Mouse (Mus musculus): ENCODE data around the gene Tmem91. TPM values are rescaled to one million over a fixed set of nuclear protein-coding genes. Genes with fewer than 3 reads are reported as not detected.

Gene Tmem91
- polyA plus RNA-seq, 1 experiment from 2014 or later, result 1.1 TPM

DNA sequence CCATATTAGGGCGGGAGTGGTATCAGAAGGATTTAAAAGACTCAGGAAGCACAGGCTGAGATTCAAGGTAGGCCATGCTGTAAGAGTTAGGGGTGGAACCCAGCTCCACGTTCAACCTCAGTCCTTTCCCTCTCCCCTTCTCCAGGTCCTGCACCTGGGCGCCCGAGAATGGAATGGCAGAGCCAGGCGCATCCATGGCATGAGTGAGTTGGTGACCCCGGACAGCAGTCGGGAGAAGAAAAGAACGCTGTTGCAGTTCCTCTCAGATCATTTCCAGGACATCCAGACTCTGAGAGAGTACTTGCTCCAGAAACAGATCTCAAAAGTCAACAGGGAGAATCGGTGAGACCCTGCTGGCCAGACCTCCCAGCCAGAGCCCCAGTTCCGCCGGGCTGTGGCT, 54.2 kb downstream of the Tmem91 start:
- DNase-seq (ENCODE audit: low spot score) (no peak), ATAC-seq (replicated peaks; ENCODE audit: low FRiP score, low read depth) (no peak)
- Histone ChIP-seq H3K36me3 (ENCODE audit: insufficient read depth, low read length) (peaks cover 8% of the 10 kb centered on the region; the same call in 1 of the 2 replicates), H3K4me1 (replicated peaks; ENCODE audit: insufficient read depth, low read length) (0 out of 2 replicates have a peak, but pooled peaks cover 6% of the 10 kb centered on the region), H3K9ac (ENCODE audit: low read depth, low read length) (no peak overlapping the region), H3K27ac (no peak overlapping the region), H3K9me3 (replicated peaks; ENCODE audit: low read length) (no peaks in the 10 kb centered on the region), H3K27me3 (ENCODE audit: insufficient read depth, low read length) (no peaks in the 10 kb centered on the region), H3K4me3 (replicated peaks; ENCODE audit: low read depth, low read length) (no peak overlapping the region), H3K4me2 (ENCODE audit: low read length) (no peak overlapping the region)
- no peak for TF ChIP-seq CTCF (IDR thresholded peaks at IDR 0.05; ENCODE audit: low read depth)
- 87% methylated on average over 11 of the region's 11 CpGs for WGBS

DNA sequence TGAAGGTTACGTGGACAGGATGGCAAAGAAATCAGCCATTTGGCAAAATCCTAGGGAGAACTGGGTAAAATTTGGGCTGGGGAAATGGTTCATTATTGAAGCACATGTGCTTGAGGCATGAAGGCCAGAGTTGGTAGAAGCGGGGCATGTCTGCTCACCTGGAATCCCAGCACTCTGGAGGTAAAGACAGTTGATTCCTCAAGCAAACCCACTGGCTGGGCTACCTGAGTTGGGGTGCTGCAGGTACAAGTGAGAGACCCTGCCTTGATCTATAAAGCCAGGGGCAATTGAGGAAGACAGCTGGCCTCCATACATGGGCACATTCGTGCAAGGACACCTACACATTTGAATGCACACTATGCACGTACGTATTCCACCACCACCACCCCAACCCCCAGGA, 54.9 kb downstream of the Tmem91 start:
- 0 out of 2 replicates have a peak, but pooled peaks cover 6% of the 10 kb centered on the region for H3K4me1 ChIP-seq (replicated peaks; ENCODE audit: insufficient read depth, low read length)
- H3K27me3 ChIP-seq (ENCODE audit: insufficient read depth, low read length), result no peaks in the 10 kb centered on the region
- H3K9ac ChIP-seq (ENCODE audit: low read depth, low read length), result 0 out of 2 replicates have a peak overlapping the region, but pooled peaks have one; percentile 53
- peaks cover 6% of the 10 kb centered on the region; the same call in 1 of the 2 replicates for H3K36me3 ChIP-seq (ENCODE audit: insufficient read depth, low read length)
- peak overlapping the region; percentile 53 for H3K4me2 ChIP-seq (ENCODE audit: low read length)
- peak overlapping the region; percentile 87; the same call in 1 of the 2 replicates for H3K27ac ChIP-seq
- DNase-seq (ENCODE audit: low spot score) (no peak), ATAC-seq (replicated peaks; ENCODE audit: low FRiP score, low read depth) (no peak)
- TF ChIP-seq CTCF (IDR thresholded peaks at IDR 0.05; ENCODE audit: low read depth), result no peak
- H3K9me3 ChIP-seq (replicated peaks; ENCODE audit: low read length), result no peaks in the 10 kb centered on the region
- 84% methylated on average over 5 of the region's 5 CpGs for WGBS
- peak overlapping the region; percentile 55 for H3K4me3 ChIP-seq (replicated peaks; ENCODE audit: low read depth, low read length)

DNA sequence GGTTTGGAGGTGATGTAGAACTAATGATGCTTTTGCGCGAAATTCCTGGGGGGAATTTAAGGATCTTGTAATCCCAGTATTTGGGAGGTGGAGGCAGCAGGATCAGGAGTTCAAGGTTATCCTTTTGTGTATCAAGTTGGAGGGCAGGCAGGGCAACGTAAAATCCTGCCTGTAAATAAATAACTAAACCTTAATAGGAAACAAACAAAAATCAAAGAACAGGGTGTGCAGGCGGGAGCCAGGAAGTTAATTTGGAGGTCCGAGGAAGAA, 55.3 kb downstream of the Tmem91 start:
- ATAC-seq (replicated peaks; ENCODE audit: low FRiP score, low read depth) (no peak), DNase-seq (ENCODE audit: low spot score) (no peak)
- peaks cover 3% of the 10 kb centered on the region; the same call in 1 of the 2 replicates for H3K36me3 ChIP-seq (ENCODE audit: insufficient read depth, low read length)
- TF ChIP-seq CTCF (IDR thresholded peaks at IDR 0.05; ENCODE audit: low read depth), result no peak
- H3K4me2 ChIP-seq (ENCODE audit: low read length), result peak overlapping the region; percentile 53
- peak overlapping the region; percentile 55 for H3K4me3 ChIP-seq (replicated peaks; ENCODE audit: low read depth, low read length)
- H3K4me1 ChIP-seq (replicated peaks; ENCODE audit: insufficient read depth, low read length), result 0 out of 2 replicates have a peak, but pooled peaks cover 6% of the 10 kb centered on the region
- peak overlapping the region; percentile 53 for H3K9ac ChIP-seq (ENCODE audit: low read depth, low read length)
- no peaks in the 10 kb centered on the region for H3K9me3 ChIP-seq (replicated peaks; ENCODE audit: low read length)
- WGBS, result 14% methylated on average over 5 of the region's 5 CpGs
- no peaks in the 10 kb centered on the region for H3K27me3 ChIP-seq (ENCODE audit: insufficient read depth, low read length)
- H3K27ac ChIP-seq, result peak overlapping the region; percentile 87

Other genes starting within 250 kb of the Tmem91 start
- 4.7 and 6.3 TPM in 2 replicates for gene Ceacam1, start 197.6 kb downstream of the Tmem91 start, polyA plus RNA-seq (2015; fragmentation: Nextera tagmentation; extraction: Ambion mirVana)
- gene Ceacam2, start 135.3 kb downstream of the Tmem91 start, polyA plus RNA-seq (2015; fragmentation: Nextera tagmentation; extraction: Ambion mirVana), result 0.07 TPM in 1 of 2 replicates, not detected in the other
- 10.1 and 11.2 TPM in 2 replicates for gene Erich4, start 59.3 kb downstream of the Tmem91 start, polyA plus RNA-seq (2015; fragmentation: Nextera tagmentation; extraction: Ambion mirVana)
- gene Dmac2, start 55.8 kb downstream of the Tmem91 start, polyA plus RNA-seq (2015; fragmentation: Nextera tagmentation; extraction: Ambion mirVana), result 68.6 and 68.9 TPM in 2 replicates
- gene B3gnt8, start 48.5 kb downstream of the Tmem91 start, polyA plus RNA-seq (2015; fragmentation: Nextera tagmentation; extraction: Ambion mirVana), result 9.3 and 11.4 TPM in 2 replicates
- 90.1 and 96.3 TPM in 2 replicates for gene Bckdha, start 16.2 kb downstream of the Tmem91 start, polyA plus RNA-seq (2015; fragmentation: Nextera tagmentation; extraction: Ambion mirVana)
- gene Exosc5, start 16.0 kb downstream of the Tmem91 start, polyA plus RNA-seq (2015; fragmentation: Nextera tagmentation; extraction: Ambion mirVana), result 76.8 and 78.6 TPM in 2 replicates
- gene B9d2, start 5.6 kb upstream of the Tmem91 start, polyA plus RNA-seq (2015; fragmentation: Nextera tagmentation; extraction: Ambion mirVana), result 31.4 and 32.3 TPM in 2 replicates
- 3.2 and 3.6 TPM in 2 replicates for gene Tgfb1, start 11.8 kb upstream of the Tmem91 start, polyA plus RNA-seq (2015; fragmentation: Nextera tagmentation; extraction: Ambion mirVana)
- 18.8 and 19.4 TPM in 2 replicates for gene Ccdc97, start 43.9 kb upstream of the Tmem91 start, polyA plus RNA-seq (2015; fragmentation: Nextera tagmentation; extraction: Ambion mirVana)
- gene Hnrnpul1, start 79.6 kb upstream of the Tmem91 start, polyA plus RNA-seq (2015; fragmentation: Nextera tagmentation; extraction: Ambion mirVana), result 50.0 and 56.0 TPM in 2 replicates
- gene Axl, start 113.5 kb upstream of the Tmem91 start, polyA plus RNA-seq (2015; fragmentation: Nextera tagmentation; extraction: Ambion mirVana), result 95.7 and 110 TPM in 2 replicates
- gene Cyp2s1, start 141.7 kb upstream of the Tmem91 start, polyA plus RNA-seq (2015; fragmentation: Nextera tagmentation; extraction: Ambion mirVana), result 25.4 and 26.7 TPM in 2 replicates
- gene Cyp2b10, start 222.5 kb upstream of the Tmem91 start, polyA plus RNA-seq (2015; fragmentation: Nextera tagmentation; extraction: Ambion mirVana), result not detected in 2 replicates